Mouse (Mus musculus) lung, postnatal 0 days (tissue): Measurements from ENCODE around the gene Mrs2.

ENCODE experiments used
- CTCF ChIP-seq: IDR thresholded peaks from 2 replicates; pipeline ENCODE4 v1.5.1; 2016; ENCODE audit warnings: antibody characterized with exemption, mild to moderate bottlenecking
- EP300 ChIP-seq: IDR thresholded peaks from 2 replicates; pipeline ENCODE4 v1.6.1; 2016; ENCODE audit warnings: antibody characterized with exemption, mild to moderate bottlenecking, control low read depth

- TF ChIP-seq CTCF: no peak
- TF ChIP-seq EP300: no peak
These were observed 76.9 kb downstream of the Mrs2 start for GRCm38 (mm10) chr13:24943303-24943702.
